Mouse (Mus musculus) kidney, adult 2 months (tissue): ENCODE results near the gene Hist1h2ba. TPM values are rescaled to one million over a fixed set of nuclear protein-coding genes. Genes with fewer than 3 reads are reported as not detected.

Source experiments
- DNase-seq: peaks from one replicate; pipeline ENCODE4 v3.0.0; 2021
- H3K27ac ChIP-seq: fragments of 200-500 bp; 2 replicates; pipeline ENCODE4 v1.5.1; 2012; ENCODE audit warnings: low read depth, low read length, control low read depth, inconsistent platforms; ENCODE audit not compliant: insufficient read depth
- H3K27me3 ChIP-seq: fragments of 200-500 bp; replicated peaks from 2 replicates; pipeline ENCODE4 v1.6.1; 2012; ENCODE audit warnings: mild to moderate bottlenecking, moderate library complexity, low read length, inconsistent platforms; ENCODE audit not compliant: control insufficient read depth, insufficient read depth
- H3K36me3 ChIP-seq: fragments of 200-500 bp; 2 replicates; pipeline ENCODE4 v1.6.1; 2012; ENCODE audit warnings: mild to moderate bottlenecking, moderate library complexity, low read length, inconsistent platforms; ENCODE audit not compliant: control insufficient read depth, insufficient read depth
- H3K4me1 ChIP-seq: fragments of 200-500 bp; 2 replicates; pipeline ENCODE4 v1.6.1; 2011; ENCODE audit warnings: low read length; ENCODE audit not compliant: control insufficient read depth, insufficient read depth
- H3K4me3 ChIP-seq: fragments of 200-500 bp; 2 replicates; pipeline ENCODE4 v1.5.1; 2011; ENCODE audit warnings: mild to moderate bottlenecking, low read depth, low read length, control low read depth; ENCODE audit not compliant: insufficient read depth
- CTCF ChIP-seq: fragments of 200-500 bp; conservative IDR thresholded peaks from 2 replicates; pipeline ENCODE4 v1.5.1; 2011; ENCODE audit warnings: low read depth, mild to moderate bottlenecking, control low read depth, low read length, moderate library complexity, mixed read lengths; ENCODE audit not compliant: insufficient read depth, insufficient read length
- POLR2A ChIP-seq: fragments of 200-500 bp; IDR thresholded peaks from one replicate; pipeline ENCODE4 v1.6.1; 2011; ENCODE audit warnings: low read depth, low read length, control low read depth
- WGBS: fragments of 180-500 bp; shearing (Covaris S2); methylation state at CpG from one replicate; pipeline ENCODE4 v1.1.7; 2018; 5-methylcytosine and 5-hydroxymethylcytosine counted together
- polyA plus RNA-seq: library from polyadenylated mRNA; depleted of rRNA; stranded (reverse); fragments of >200 nt; gene quantifications from 2 replicates; pipeline ENCODE4 v1.2.3, GENCODE M21; 2012

Gene Hist1h2ba
- polyA plus RNA-seq, 1 experiment, result 0.33 TPM

- Histone ChIP-seq H3K27ac (no peak overlapping the region), H3K27me3 (no peaks in the 10 kb centered on the region), H3K4me1 (no peaks in the 10 kb centered on the region; the same call in 1 of the 2 replicates), H3K4me3 (no peak overlapping the region), H3K36me3 (no peaks in the 10 kb centered on the region)
- TF ChIP-seq POLR2A (no peak), CTCF (no peak)
- DNase-seq, result no peak
- 49% methylated on average over 2 of the region's 2 CpGs for WGBS
Observed at GRCm38 (mm10) chr13:23946254-23946653, 12.3 kb upstream of the Hist1h2ba start.

GRCm38 (mm10) chr13:23942861-23943260 lies 8.9 kb upstream of the Hist1h2ba start:
- no peak for DNase-seq
- Histone ChIP-seq H3K27ac (no peak overlapping the region), H3K4me3 (no peak overlapping the region), H3K27me3 (no peaks in the 10 kb centered on the region), H3K4me1 (no peaks in the 10 kb centered on the region; the same call in 1 of the 2 replicates), H3K36me3 (no peaks in the 10 kb centered on the region)
- TF ChIP-seq POLR2A (no peak), CTCF (peak; percentile 36)
- WGBS, result 63% methylated on average over 2 of the region's 2 CpGs

DNA sequence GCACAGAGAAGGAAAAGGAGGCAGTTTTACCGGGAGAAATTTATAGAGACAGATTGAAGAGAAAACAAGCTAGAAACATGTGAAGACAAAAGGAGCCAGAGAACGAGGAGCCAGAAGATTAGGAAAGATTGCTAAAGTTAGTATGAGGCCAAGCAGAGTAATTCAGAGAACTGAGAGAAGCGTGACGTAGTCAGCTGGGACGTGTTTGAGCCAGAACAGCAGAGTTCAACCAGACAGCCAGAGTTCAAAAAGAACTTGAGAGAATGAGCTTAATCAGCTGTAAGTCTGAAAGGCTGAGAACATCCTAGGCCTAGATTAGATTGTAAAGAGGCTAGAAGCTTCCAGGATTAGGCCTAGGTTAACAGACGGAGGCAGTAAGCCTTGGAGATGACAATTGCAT lies 6.3 kb upstream of the Hist1h2ba start:
- no peaks in the 10 kb centered on the region for H3K27me3 ChIP-seq
- TF ChIP-seq CTCF (no peak), POLR2A (no peak)
- 56% methylated on average over 6 of the region's 6 CpGs for WGBS
- no peaks in the 10 kb centered on the region for H3K36me3 ChIP-seq
- H3K4me3 ChIP-seq, result no peak overlapping the region
- DNase-seq, result peak; percentile 47
- no peak overlapping the region for H3K27ac ChIP-seq
- no peaks in the 10 kb centered on the region; the same call in 1 of the 2 replicates for H3K4me1 ChIP-seq

GRCm38 (mm10) chr13:23938699-23939098 lies 4.7 kb upstream of the Hist1h2ba start:
- Histone ChIP-seq H3K36me3 (no peaks in the 10 kb centered on the region), H3K27me3 (no peaks in the 10 kb centered on the region), H3K4me3 (no peak overlapping the region), H3K27ac (no peak overlapping the region), H3K4me1 (no peaks in the 10 kb centered on the region; the same call in 1 of the 2 replicates)
- peak; percentile 77 for DNase-seq
- WGBS, result 98% methylated on average over 1 of the region's 1 CpGs
- TF ChIP-seq POLR2A (no peak), CTCF (no peak)

DNA sequence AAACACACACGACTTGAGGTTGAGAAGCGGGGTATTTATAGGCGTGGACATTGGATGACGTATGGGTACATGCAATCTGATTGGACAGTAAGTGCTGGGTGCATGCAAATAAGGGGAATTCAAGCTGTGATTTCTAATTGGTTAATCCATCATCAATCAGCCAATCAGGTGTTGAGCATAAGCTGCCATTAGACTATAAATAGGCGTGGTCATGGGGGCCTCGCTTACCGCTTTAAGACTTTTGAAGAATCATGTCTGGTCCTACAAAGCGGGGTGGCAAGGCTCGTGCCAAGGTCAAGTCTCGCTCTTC lies 210 bp upstream of the Hist1h2ba start, which contains the start of gene Hist1h2aa:
Gene Hist1h2aa (plus strand): TSS at position 252 of the 310 bp plus-strand sequence.
- Histone ChIP-seq H3K27ac (no peak within 1 kb of the TSS), H3K36me3 (no peaks in the 10 kb centered on the region), H3K4me3 (no peak within 1 kb of the TSS), H3K4me1 (no peaks in the 10 kb centered on the region), H3K27me3 (no peaks in the 10 kb centered on the region)
- TF ChIP-seq CTCF (no peak), POLR2A (no peak)
- no peak for DNase-seq
- WGBS, result 95% methylated on average over 10 of the region's 10 CpGs

DNA sequence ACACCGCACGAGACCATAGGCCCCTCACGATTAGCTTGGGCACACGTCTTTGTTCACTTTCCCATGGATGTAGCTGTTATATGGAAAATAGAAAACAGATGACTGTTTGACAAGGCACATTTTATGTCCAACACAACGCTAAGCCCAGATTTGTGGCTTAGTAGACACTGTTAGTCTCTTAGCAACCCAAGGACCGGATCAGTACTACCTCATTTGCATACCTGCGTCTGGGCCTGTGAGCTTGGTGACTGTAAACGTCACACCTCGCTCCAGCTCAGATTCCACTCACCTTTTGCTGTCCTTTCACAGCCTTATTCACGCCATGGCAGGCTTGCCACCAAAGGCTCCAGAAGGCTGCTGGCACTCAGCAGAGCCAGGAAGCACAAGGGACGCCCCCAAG lies 3.1 kb downstream of the Hist1h2ba start:
- DNase-seq, result no peak
- Histone ChIP-seq H3K4me3 (no peak overlapping the region), H3K27me3 (no peaks in the 10 kb centered on the region), H3K4me1 (no peaks in the 10 kb centered on the region), H3K36me3 (no peaks in the 10 kb centered on the region), H3K27ac (no peak overlapping the region)
- WGBS, result 72% methylated on average over 11 of the region's 11 CpGs
- TF ChIP-seq CTCF (no peak), POLR2A (no peak)

GRCm38 (mm10) chr13:23930461-23930860 lies 3.5 kb downstream of the Hist1h2ba start:
- Histone ChIP-seq H3K36me3 (no peaks in the 10 kb centered on the region), H3K27ac (no peak overlapping the region), H3K4me1 (no peaks in the 10 kb centered on the region), H3K4me3 (no peak overlapping the region), H3K27me3 (no peaks in the 10 kb centered on the region)
- WGBS, result 78% methylated on average over 9 of the region's 9 CpGs
- no peak for DNase-seq
- no peak for TF ChIP-seq CTCF
- TF ChIP-seq POLR2A, result no peak

- no peak for DNase-seq
- no peaks in the 10 kb centered on the region for H3K36me3 ChIP-seq
- H3K4me1 ChIP-seq, result no peaks in the 10 kb centered on the region
- TF ChIP-seq CTCF (no peak), POLR2A (no peak)
- WGBS, result 51% methylated on average over 3 of the region's 3 CpGs
- H3K4me3 ChIP-seq, result no peak overlapping the region
- H3K27me3 ChIP-seq, result no peaks in the 10 kb centered on the region
- H3K27ac ChIP-seq, result no peak overlapping the region
Observed at GRCm38 (mm10) chr13:23928637-23929036, 5.3 kb downstream of the Hist1h2ba start.
